Mouse (Mus musculus): ENCODE measurements around the gene Gm8356. TPM values are rescaled to one million over a fixed set of nuclear protein-coding genes. Genes with fewer than 3 reads are reported as not detected.
"Not testable (repeated sequence)": the region's sequence is repeated elsewhere in the genome, so short reads cannot be mapped to it uniquely, and the experiment has no call there.

The Gm8356 gene
- polyA plus RNA-seq (2015; fragmentation: Nextera tagmentation; extraction: Ambion mirVana): not detected in 2 replicates

DNA sequence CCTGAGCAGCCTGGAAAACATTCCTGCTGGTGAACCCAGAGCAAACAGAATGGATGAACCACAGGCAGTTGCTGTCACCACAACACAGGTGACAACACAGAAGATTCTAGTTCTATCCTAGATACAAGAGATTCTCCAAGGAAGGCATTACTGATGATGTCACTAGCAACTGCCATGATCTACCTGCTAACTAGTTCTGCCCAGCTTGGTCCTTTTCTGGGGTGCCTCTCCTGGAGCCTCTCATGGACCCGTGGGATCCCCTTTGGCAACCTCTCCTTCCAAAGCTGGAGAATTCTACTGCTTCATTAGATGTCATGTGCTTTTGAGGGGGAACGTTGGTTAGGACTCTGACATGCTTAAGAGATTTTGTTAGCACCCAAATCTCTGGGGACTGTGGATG lies at the start of gene Gm8356:
Gene Gm8356, minus strand, starts transcription at position 101 of the 400 bp plus-strand sequence.
- not testable (repeated sequence) for H3K27ac ChIP-seq; H3K4me1 ChIP-seq (replicated peaks; ENCODE audit: insufficient read depth, low read length); DNase-seq (ENCODE audit: low spot score); H3K9me3 ChIP-seq (replicated peaks; ENCODE audit: low read length); H3K36me3 ChIP-seq (ENCODE audit: insufficient read depth, low read length); H3K4me2 ChIP-seq (ENCODE audit: low read length); ATAC-seq (replicated peaks; ENCODE audit: low FRiP score, low read depth); H3K4me3 ChIP-seq (replicated peaks; ENCODE audit: low read depth, low read length); H3K9ac ChIP-seq (ENCODE audit: low read depth, low read length); H3K27me3 ChIP-seq (ENCODE audit: insufficient read depth, low read length)
- WGBS: no CpG with 5 or more reads among the region's 2 CpGs

DNA sequence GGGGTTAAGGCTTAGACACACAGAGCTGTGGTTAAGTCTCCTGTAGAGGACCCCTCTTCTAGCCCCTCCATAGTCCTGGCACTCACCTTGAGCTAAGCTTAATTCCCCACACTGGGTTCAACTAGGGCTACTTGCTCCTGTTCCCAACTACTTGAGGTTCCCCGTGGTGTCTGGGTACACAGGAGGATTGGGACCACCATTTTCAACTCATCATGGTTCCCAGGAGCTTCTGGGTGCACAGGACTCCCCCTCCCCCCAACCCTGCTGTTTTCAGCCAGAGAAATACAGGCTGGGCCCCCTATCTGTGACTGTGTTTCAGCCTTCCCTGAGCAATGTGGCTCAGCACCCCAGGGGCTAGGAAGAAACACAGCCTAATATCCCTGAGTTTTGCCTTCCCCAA lies 50.8 kb downstream of the Gm8356 start:
- not testable (repeated sequence) for ATAC-seq (replicated peaks; ENCODE audit: low FRiP score, low read depth); H3K27ac ChIP-seq; H3K4me1 ChIP-seq (replicated peaks; ENCODE audit: insufficient read depth, low read length); H3K36me3 ChIP-seq (ENCODE audit: insufficient read depth, low read length); H3K9ac ChIP-seq (ENCODE audit: low read depth, low read length); DNase-seq (ENCODE audit: low spot score); H3K9me3 ChIP-seq (replicated peaks; ENCODE audit: low read length); H3K4me3 ChIP-seq (replicated peaks; ENCODE audit: low read depth, low read length); H3K27me3 ChIP-seq (ENCODE audit: insufficient read depth, low read length); H3K4me2 ChIP-seq (ENCODE audit: low read length)
- 47% methylated on average over 1 of the region's 1 CpGs for WGBS

DNA sequence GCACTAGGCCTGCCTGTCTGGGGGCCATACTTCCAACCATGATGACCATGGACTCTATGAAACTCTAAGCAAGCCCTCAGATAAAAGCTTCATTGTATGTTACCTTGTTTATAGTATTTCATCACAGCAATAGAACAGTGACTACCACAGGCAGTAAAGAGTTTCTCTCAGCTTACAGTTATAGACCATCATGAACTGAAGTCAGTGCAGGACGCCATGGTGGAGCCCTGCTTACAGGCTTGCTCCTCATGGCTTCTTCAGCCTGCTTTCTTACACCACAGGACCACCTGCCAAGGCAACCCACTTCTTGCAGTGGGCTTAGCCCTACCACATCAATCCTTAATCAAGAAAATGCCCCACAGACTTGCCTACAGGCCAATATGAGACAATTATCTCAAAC lies 51.5 kb downstream of the Gm8356 start:
- not testable (repeated sequence) for H3K27ac ChIP-seq; H3K4me2 ChIP-seq (ENCODE audit: low read length); ATAC-seq (replicated peaks; ENCODE audit: low FRiP score, low read depth); H3K36me3 ChIP-seq (ENCODE audit: insufficient read depth, low read length); DNase-seq (ENCODE audit: low spot score); H3K4me3 ChIP-seq (replicated peaks; ENCODE audit: low read depth, low read length); H3K4me1 ChIP-seq (replicated peaks; ENCODE audit: insufficient read depth, low read length); H3K27me3 ChIP-seq (ENCODE audit: insufficient read depth, low read length); H3K9me3 ChIP-seq (replicated peaks; ENCODE audit: low read length); H3K9ac ChIP-seq (ENCODE audit: low read depth, low read length)
- no CpG with 5 or more reads among the region's 1 CpGs for WGBS

DNA sequence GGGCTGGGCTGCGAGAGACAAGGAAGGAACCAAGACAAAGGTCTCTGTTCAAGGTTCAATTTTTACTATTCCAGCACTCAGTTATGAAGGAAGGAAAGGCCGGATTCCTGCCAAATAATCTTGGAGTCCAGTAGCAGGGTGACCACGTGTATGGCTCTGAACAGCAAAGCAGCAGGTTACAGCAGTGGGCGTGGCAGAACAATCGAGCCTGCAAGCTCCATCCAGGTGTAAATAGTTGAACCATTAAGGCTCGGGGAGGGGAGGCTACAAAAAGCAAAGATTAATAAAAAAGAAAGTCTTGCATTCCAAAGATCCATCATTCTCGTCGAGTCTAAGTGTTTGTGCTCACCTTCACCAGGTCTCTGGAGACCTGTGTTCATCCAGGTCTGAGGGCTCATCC lies 55.0 kb downstream of the Gm8356 start:
- not testable (repeated sequence) for DNase-seq (ENCODE audit: low spot score); H3K4me3 ChIP-seq (replicated peaks; ENCODE audit: low read depth, low read length); H3K9ac ChIP-seq (ENCODE audit: low read depth, low read length); H3K36me3 ChIP-seq (ENCODE audit: insufficient read depth, low read length); H3K27me3 ChIP-seq (ENCODE audit: insufficient read depth, low read length); H3K4me1 ChIP-seq (replicated peaks; ENCODE audit: insufficient read depth, low read length); ATAC-seq (replicated peaks; ENCODE audit: low FRiP score, low read depth); H3K4me2 ChIP-seq (ENCODE audit: low read length); H3K27ac ChIP-seq; H3K9me3 ChIP-seq (replicated peaks; ENCODE audit: low read length)
- 76% methylated on average over 7 of the region's 8 CpGs for WGBS

Other genes starting within 250 kb of the Gm8356 start
- gene Gm21103, start 232.4 kb downstream of the Gm8356 start, polyA plus RNA-seq (2015; fragmentation: Nextera tagmentation; extraction: Ambion mirVana): not detected in 2 replicates
- gene Gm3618, start 193.6 kb downstream of the Gm8356 start, polyA plus RNA-seq (2015; fragmentation: Nextera tagmentation; extraction: Ambion mirVana): not detected in 2 replicates
- gene Gm16440, start 147.0 kb downstream of the Gm8356 start, polyA plus RNA-seq (2015; fragmentation: Nextera tagmentation; extraction: Ambion mirVana): not detected in 2 replicates
- 0.37 TPM in 1 of 2 replicates, not detected in the other for gene Gm3591, start 124.8 kb downstream of the Gm8356 start, polyA plus RNA-seq (2015; fragmentation: Nextera tagmentation; extraction: Ambion mirVana)
- gene Gm3594, start 92.7 kb downstream of the Gm8356 start, polyA plus RNA-seq (2015; fragmentation: Nextera tagmentation; extraction: Ambion mirVana): not detected in 2 replicates
- gene Gm3629, start 53.3 kb upstream of the Gm8356 start, polyA plus RNA-seq (2015; fragmentation: Nextera tagmentation; extraction: Ambion mirVana): 0.11 TPM in 1 of 2 replicates, not detected in the other
- gene Gm3460, start 85.1 kb upstream of the Gm8356 start, polyA plus RNA-seq (2015; fragmentation: Nextera tagmentation; extraction: Ambion mirVana): not detected in 2 replicates
- not detected in 2 replicates for gene Gm10251, start 146.9 kb upstream of the Gm8356 start, polyA plus RNA-seq (2015; fragmentation: Nextera tagmentation; extraction: Ambion mirVana)
- not detected in 2 replicates for gene Gm8050, start 183.0 kb upstream of the Gm8356 start, polyA plus RNA-seq (2015; fragmentation: Nextera tagmentation; extraction: Ambion mirVana)
- 1.9 and 2.6 TPM in 2 replicates for gene Gm3636, start 205.0 kb upstream of the Gm8356 start, polyA plus RNA-seq (2015; fragmentation: Nextera tagmentation; extraction: Ambion mirVana)
- not detected in 2 replicates for gene Gm8362, start 237.1 kb upstream of the Gm8356 start, polyA plus RNA-seq (2015; fragmentation: Nextera tagmentation; extraction: Ambion mirVana)

Data from kidney, postnatal 0 days (tissue).